Mouse (Mus musculus): ENCODE results near the gene Rufy3. TPM values are rescaled to one million over a fixed set of nuclear protein-coding genes. Genes with fewer than 3 reads are reported as not detected.

Gene Rufy3
- total RNA-seq, 2 experiments from 2014 or later, result 184 to 188 TPM

DNA sequence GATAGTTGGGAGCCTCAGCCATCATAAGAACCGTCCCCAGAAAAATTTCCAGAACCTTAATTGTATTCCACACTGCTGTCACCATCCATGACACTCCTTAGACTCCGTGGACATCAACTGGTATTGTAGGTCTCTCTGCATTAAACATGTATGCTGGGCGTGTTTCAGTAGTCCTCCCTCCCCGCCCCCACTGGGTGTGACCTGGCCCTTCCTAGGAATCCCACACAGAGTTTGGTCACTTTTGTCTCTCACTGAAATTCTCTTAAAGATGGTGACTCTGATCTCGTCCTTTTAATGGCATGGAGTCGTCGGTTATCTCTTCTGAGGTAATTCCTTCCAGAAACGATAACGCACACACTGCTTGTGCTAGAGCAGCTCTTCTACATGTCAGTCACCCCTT lies 118.9 kb downstream of the Rufy3 start:
- DNase-seq (ENCODE audit: low spot score in 2 of 2), result no peak

DNA sequence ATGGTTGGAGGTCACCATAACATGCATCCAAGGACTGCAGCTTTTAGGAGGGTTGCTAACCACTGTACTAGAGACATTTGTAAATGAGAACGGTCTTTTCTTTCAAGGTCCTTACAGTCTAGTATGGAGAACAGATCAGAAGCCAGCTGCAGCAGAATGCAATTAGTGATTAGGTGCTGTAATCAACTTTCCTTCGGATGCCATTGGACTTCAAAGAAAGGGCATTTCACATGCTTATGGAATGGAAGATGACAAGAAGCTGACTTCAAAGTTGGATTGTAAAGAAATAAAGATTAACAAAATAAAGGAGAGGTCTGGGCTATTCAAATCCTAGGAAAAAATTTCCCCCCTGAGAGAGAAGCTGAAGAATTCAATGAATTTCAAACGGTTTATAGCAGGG lies 119.4 kb downstream of the Rufy3 start:
- no peak for DNase-seq (ENCODE audit: low spot score in 2 of 2)

- DNase-seq (ENCODE audit: low spot score in 2 of 2), result no peak
Observed at GRCm38 (mm10) chr5:88685306-88685705, 120.5 kb downstream of the Rufy3 start.

DNA sequence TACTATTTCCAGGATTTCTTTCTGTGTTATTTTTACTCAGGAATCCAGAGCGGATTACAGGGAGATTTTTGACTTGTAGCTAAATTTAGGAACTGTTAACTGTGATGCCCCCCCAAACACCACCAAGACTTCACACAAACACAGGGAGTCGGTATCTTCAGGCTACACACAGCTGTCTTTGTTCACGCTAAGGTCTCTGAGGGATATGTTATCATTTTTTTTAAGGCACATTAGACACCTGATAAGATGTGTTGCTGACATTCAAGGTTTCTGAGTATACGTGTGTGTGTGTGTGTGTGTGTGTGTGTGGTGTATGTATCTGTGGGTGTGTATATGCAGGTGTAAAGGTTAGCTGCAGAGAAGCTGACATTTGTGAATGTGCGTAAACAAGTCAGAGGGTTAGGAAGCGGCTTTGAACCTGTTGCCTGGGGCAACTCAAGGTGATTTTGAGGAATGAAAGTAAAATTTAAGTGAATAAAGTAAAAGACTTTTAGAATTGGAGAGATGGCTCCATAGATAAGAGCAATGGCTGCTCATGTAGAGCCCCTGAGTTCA lies 121.0 kb downstream of the Rufy3 start:
- DNase-seq (ENCODE audit: low spot score in 2 of 2), result no peak

DNA sequence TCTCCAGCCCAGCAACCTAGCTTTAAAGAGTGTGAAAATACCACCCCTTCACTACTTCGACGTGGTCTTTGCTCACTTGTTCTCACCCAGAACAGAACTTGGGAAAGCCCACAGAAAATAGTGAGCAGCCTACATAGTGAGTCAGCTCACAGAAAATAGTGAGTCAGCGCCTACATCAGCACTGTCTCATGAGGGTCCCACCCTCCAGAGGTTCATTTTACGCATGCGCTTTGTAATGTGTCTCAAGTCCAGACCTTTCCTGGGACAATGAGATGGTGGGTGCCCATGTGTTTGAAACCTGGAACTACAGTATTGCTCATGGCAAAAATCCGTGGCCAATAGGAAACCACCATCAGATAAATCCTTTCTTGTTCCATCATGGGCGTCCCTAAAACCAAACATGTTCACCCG lies 123.2 kb downstream of the Rufy3 start:
- no peak for DNase-seq (ENCODE audit: low spot score in 2 of 2)

- no peak for DNase-seq (ENCODE audit: low spot score in 2 of 2)
Observed at GRCm38 (mm10) chr5:88688583-88689187, 123.8 kb downstream of the Rufy3 start.

DNA sequence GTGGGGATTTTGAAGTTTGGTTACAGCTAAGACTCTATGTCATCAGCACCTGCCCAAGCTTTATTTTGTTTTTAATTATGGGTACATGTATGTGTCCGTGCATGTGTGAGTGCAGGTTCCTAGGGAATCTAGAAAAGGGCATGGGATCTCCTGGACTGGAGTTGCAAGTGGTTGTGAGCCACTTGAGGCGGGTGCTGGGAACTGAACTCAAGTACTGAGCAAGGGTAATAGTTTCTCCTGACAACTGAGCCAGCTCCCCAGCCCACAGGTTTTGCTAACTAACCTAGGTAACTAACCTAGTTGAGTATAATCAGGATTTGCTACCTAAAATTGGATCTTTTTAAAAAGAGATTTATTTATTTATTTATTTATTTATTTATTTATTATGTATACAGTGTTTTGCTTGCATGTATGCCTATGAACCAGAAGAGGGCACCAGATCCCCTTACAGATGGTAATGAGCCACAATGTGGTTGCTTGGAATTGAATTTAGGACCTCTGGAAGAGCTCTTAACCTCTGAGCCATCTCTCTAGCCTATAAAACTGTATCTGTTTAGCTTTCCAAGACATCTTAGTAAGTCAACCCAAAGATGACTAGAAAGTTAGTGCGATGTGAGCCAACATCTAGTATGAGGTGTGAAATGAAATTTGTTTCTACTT lies 124.6 kb downstream of the Rufy3 start:
- DNase-seq (ENCODE audit: low spot score in 2 of 2), result no peak

DNA sequence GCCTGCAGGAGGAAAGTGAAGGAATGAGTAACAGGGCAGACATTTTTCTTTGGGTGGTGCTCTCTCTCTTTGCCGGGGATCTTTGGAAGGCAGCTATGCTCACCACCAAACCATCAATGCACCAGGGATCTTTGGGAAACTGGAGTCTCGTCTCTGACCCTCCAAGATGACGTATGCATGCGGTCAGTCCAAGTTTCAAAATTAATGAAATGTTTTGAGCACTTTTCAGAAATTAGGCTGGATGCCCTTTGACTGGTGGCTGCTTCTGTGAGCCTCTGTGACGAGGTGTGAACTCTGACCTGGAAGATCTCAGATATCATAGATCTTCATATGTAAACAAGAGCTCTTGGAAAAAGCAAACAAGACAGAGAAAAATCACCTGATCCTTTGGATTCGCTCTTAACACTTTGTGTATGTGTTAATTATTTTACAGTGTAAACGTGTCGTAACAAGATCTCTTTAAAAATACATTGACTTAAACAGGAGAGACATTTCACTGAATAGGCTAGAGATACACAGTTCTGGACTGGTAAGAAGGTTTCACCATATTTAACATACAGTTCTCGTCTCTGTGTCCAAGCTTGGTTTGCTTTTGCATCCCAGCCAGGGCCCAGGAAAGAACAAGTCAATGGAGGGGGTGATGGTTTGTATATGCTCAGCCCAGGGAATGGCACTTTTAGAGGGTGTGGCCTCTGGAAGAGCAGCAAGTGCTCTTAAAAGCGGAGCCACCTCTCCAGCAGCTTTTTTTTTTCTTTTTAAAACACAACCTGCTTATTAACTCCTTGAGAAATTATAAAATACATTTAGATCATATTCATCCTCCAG lies 126.1 kb downstream of the Rufy3 start:
- no peak for DNase-seq (ENCODE audit: low spot score in 2 of 2)

DNA sequence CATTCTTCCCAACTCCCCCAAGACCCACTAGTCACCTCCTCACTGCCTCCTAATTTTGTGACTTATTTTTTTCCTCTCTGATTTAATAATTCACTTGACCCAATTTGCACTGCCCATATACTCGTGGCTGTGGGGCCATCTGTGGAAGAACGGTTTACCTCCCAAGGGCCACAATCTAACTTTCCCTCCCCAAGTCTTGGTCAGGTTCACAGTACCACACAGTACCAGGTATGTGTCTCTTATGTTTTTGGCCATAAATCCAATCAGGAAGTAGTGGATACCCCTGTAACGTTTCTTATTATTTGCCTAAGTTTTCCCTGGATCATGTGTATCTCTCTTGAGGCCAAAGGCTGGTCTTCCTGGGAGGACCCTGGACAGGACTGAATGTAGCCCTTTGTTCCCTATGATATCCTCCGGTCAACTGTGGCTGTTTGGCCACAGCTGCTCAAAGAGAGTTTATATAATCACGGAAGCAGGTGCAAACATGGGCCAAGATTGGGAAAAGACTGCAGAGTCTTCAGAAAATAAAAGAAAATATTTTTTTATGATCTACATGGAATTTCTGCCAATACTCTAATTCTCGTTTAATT lies 126.8 kb downstream of the Rufy3 start:
- no peak for DNase-seq (ENCODE audit: low spot score in 2 of 2)

- DNase-seq (ENCODE audit: low spot score in 2 of 2), result no peak
Observed at GRCm38 (mm10) chr5:88692586-88692985, 127.7 kb downstream of the Rufy3 start.

DNA sequence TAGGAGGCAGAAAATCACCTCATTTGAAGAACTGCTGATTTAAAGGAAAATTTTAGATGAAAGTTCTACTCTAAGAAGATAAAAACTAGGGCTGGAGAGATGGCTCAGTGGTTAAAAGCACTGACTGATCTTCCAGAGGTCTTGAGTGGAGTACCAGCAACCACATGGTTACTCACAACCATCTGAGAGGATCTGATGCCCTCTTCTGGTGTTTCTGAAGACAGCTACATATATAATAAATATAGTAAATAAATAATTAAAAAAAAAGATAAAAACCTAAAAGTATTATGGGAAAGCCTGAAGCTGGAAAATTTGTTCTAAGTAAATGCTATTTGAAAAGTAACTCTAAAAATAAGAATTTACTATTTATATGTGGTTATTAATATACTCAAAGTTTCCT lies 128.2 kb downstream of the Rufy3 start:
- DNase-seq (ENCODE audit: low spot score in 2 of 2), result no peak

DNA sequence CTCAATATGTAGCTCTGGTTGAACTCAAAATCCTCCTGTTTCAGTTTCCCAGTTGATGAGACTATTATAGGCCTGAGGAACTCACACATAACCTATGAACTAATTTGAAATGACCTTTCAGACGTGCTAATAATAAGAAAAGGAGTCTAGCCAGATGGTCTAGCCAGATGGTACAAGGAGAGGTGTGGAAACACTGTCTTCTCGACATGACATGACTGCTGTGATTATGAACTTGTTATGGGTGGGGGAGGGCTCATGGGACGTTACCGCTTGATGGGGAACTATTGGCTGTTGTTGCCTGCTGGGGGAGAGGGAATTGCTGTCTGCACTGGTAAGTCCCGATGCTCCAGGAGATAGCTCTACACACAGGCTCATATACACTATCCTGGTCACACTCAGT lies 132.5 kb downstream of the Rufy3 start:
- no peak for DNase-seq (ENCODE audit: low spot score in 2 of 2)

DNA sequence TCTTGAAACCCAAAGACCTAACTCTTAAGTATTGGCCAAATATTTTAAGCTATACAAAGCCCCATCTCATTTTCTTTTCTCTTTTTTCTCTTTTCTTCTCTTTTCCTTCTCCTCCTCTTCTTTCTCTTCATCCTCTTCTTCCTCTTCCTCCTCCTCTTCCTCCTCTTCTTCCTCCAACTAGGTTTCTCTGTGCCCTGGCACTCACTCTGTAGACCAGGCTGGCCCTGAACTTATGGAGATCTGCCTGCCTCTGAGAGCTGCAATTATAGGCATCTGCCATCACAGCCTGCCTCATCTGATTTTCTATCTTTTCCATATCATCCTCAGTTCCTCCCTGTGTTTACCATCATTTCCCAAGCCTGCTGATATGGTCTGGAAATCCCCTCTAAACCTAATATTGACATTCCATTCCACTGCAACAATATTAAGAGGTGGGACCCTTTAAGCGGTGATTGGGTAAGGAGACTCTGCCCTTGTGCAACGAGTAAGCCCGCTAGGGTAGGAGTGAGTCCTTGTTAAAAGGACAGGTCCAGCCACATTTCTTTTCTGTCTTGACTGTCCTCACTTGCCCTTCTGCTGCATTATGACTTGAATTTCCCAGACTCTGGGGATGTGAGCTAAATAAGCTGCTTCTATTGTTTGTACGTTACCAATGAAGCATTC lies 134.5 kb downstream of the Rufy3 start:
- no peak for DNase-seq (ENCODE audit: low spot score in 2 of 2)

Other genes starting within 250 kb of the Rufy3 start
- gene Prol1, start 247.7 kb upstream of the Rufy3 start, total RNA-seq (2021), result not detected
- gene Amtn, start 188.9 kb upstream of the Rufy3 start, total RNA-seq (2021), result not detected
- not detected for gene Ambn, start 109.0 kb upstream of the Rufy3 start, total RNA-seq (2021)
- gene Enam, start 77.1 kb upstream of the Rufy3 start, total RNA-seq (2021), result not detected
- under 1 TPM; 0.25 to 0.34 TPM for gene Jchain, start 37.1 kb upstream of the Rufy3 start, total RNA-seq (2021)
- gene Utp3, start 10.6 kb upstream of the Rufy3 start, total RNA-seq (2021), result 10 to 100 TPM; 29.7 to 31.0 TPM
- 10 to 100 TPM; 90.9 to 91.1 TPM for gene Grsf1, start 111.1 kb downstream of the Rufy3 start, total RNA-seq (2021)
- gene Mob1b, start 155.8 kb downstream of the Rufy3 start, total RNA-seq (2021), result 10 to 100 TPM; 33.4 to 34.5 TPM
- gene Dck, start 200.0 kb downstream of the Rufy3 start, total RNA-seq (2021), result 10 to 100 TPM; 16.7 to 16.8 TPM